Mouse (Mus musculus) skeletal muscle tissue, adult 2 months (tissue): ENCODE results near the gene Adgrg3.

Experiments
- DNase-seq: peaks from one replicate; pipeline ENCODE4 v3.0.0-alpha.2; 2012; ENCODE audit warnings: low read depth, low spot score

Gene Adgrg3

DNA sequence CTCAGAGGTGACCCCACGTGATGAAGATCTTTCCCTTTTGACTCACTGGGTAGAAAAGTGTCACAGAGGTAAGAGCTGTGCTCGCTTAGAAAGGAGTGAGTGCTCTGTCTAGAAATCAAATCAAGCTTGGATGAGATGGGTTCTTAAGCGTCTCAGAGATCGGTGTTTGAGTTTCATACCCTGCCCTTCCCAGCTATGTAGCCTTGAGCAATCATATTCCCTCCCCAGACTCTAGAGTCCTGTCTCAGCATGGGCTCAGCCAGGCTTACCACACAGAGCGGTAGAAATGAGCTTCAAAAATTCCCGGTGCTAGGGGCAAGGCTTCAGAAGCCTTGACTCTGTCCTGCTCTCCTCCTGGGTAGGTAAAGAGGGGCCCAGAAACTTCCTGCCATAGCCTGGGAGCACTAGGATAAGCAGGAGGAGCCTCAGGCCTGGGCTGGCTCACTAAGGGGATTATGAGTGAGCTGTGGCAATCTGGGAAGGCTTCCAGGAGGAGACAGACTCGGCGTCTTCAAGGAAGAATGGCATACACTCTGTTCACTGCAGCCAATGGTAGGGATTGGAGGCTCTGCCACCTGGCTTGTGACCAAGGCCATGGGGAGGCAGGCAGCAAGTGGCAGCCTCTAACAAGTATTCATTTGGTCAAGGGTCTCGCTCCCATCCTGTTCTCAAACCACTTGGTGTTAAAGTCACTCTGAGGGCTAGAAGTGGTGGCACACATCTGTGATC lies 24.3 kb upstream of the Adgrg3 start:
- no peak for DNase-seq

DNA sequence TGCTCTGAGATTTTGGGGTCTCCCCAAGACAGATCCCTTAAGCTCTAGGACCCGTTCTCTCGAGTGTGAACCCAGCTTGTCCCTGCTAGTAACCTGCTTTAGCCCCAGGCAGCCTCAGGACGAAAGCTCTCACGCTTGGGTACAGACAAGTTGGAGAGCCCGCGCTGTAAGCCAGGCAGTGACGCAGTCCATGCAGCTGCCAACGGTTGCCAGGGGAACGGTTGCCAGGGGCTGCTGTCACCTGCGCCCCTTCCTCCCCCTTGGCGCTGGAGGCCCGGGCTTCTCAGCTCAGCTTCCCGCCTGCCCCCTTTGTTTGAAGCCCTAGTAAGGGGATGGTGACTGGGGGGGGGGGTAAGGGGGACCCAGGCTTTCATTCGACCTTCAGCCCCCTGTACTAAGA lies 23.5 kb upstream of the Adgrg3 start:
- DNase-seq = no peak

DNA sequence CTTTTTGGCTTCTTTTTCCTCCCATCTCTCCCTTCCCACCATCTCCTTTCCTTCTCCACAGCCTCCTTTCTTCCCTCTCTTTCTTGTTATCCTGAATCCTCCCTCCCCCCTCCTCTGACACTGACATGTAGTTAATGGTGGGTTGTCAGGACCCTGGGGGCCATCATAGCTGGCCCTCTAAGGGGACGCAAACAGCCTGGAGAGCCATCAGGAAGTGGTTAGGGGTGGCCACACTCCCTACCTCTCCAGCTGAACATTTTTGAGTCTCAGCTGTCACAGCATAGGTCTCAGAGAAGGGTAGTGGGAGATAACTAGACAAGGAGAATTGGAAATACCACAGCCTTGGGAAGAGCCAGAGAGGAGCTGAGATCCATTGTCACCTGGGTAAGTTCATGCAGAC lies 23.0 kb upstream of the Adgrg3 start:
- DNase-seq = no peak

DNA sequence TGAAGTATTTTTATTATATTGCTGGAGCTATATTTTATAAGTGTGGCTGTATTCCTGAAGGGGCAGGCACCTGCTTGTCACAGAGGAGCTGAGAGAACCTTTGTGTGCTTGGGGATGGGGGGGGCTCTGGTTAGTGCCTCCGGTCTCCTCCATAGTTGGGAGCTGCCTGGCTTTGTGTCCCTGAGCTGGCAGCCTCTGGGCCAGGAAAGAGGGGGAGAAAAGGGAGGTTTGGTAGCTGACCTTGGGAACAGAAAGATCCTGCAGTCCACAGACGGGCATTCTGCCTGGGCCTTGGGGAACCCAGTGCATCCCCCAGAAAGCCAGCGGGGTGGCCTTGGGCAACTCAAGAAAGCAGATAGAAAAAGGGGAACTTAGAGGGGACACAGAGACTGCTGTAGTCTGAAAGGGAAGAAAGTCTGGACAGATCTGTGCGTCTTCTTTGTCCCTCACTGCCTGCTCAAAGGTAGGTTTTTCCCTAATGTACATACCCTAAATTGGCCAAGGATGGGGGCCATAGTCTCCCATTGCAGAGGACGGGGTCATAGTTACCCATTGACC lies 22.1 kb upstream of the Adgrg3 start:
- no peak for DNase-seq

DNA sequence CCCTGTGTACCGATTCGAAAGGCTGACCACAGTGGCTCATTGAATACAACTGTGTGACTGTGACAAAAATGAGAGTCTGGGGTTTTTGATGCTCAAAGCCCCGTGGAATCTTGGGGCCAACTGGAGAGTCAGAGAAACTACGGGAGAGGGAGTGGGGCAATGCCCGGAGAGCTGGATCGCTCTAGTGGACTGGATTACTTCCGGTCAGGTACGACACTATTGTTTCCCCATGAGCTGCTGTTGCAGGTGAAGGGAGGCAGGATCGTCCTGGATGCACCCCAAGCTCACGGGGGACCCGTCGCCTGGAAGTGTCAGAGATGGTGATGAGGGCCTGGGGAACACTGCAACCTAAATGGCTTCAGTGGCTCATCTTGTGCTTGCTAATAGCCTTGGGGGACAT lies 21.5 kb upstream of the Adgrg3 start:
- no peak for DNase-seq

DNA sequence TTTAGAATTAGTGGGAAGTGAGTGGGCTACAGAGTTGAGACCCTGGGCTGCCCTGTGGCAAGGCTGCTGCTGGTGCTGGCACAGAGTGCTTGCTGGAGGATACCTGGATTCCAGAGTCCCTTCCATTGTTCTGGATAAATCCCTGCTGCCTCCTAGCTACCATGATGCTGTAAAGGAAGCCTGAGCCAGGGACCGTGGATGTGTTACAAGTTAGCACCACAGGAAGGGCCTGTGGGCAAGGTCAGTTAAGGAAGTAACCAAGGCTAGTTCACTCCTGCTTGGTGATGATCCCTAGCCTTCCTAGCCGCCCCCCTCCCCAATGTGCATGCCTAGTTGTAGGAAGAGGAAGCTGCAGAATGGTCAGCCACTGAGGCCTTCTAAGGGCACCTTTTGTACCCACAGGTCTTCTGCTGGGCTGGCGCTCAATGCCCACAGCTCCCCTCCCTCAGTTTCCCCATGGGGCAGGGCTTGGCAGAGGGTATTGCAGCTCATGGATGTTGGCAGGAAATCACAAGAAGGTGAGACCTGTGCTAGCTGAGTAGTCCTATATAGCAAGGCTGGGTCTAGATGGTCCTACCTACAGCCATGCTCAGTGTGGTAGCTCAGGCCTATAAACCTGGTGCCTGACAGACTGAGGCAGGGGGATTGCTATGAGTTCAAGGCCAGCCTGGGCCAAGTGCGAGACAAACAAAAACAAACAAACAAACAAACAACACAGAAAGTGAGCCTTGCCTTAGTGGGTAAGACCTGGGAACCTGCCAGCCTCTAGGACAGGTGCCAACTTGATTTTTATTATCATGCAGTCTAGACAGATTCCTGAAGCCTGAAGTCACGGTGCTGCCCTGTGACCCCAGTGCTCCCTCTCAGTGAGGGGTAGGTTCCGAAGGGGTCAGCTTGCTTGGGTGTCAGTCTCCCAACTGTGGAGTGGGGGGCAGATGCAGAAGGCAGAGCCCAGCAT lies 20.3 kb upstream of the Adgrg3 start:
- no peak for DNase-seq

DNA sequence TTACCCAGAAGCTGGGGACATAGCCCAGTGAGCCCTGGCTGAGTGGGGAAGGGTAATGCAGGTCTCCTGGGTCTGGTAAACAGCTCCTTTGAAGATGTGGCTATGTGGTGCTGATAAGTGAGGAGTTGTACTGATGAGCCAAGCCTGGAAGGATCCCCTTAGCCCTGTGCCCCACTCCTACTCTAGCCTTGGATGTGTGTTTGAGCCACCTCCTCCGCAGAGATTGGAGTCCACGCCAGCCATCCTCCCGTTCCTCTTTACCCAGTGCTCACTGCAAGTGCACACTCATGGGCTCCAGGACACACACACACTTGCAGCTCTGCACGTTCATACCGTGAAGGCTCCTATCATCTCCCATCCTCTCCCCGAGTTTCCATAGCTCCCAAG lies 19.6 kb upstream of the Adgrg3 start:
- no peak for DNase-seq

DNA sequence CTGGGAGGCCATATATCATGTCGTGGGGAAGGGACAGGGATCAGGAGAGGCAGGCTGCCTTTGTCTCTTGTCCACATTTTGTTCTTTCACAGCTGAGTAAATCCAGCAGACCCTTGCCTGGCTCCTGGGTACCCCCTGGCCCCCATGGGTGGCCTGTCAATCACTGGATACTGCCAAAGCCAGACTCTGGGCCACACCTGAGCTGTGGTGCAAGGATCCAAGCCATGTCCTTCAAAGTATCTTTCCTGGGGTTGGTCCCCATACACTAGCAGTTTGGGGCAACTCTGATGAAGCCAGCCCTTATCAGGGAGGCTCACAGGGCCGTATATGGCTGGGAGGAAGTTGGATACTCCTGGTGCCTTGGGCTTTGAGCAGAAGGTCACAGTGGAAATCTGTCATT lies 19.1 kb upstream of the Adgrg3 start:
- DNase-seq = no peak

DNA sequence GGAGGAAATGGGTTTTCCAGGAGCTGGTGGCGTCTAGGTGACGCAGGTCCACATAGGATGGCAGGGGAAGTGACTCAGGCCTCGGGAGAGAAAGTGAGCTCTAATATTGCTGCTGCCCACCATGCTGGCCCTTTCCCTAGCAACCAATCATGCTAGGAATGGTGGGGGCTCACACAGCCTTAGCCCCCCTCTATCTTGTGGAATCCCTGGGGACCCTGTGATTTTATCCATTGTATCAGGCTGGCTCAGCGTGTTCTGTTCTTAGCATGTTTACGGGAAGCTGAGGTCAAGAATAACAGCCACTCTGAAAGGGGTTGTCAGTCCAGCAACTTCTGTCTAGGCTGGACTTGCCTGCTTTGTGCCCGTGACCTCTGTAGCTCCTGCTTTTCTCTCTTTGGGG lies 18.5 kb upstream of the Adgrg3 start:
- peak; percentile 47 for DNase-seq

DNA sequence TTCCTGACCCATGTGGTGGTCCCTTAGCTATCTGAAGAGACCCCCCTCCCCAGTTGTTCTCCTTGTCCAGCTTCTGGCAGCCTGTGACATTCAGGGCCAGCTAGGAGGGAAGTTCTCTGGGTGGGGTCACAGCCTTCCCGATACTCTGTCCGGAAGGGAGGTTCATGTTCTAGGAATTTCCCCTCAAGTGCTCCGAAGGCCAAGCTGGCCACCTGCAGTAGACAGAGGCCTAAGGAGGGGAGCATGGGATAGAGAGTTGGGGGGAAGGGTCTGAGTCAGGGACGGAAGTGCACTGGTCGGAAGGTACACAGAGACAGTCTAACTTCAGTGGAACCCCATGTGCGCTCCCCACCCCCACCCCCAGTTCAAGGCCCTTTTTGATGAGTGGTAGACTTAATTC lies 17.5 kb upstream of the Adgrg3 start:
- peak; percentile 39 for DNase-seq

DNA sequence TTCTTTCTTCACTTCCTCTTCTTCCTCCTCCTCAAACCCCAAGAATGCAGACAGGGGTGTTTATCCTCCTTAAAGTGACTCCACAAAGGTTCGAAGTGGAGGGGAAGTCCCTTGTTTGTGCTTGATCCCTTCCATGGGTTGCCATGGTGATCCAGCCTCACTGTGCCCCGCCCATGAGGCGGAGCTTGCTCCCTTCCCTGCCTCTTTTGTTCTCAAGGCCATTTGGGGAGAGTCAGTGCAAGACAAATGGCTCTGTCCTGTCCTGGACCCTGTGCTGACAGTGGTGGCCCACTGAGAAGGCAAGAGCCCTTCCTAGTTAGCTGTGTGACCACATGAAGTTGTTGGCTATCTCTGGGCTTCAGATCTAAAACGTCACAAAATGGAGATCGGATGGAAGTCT lies 16.8 kb upstream of the Adgrg3 start:
- DNase-seq = peak; percentile 41

DNA sequence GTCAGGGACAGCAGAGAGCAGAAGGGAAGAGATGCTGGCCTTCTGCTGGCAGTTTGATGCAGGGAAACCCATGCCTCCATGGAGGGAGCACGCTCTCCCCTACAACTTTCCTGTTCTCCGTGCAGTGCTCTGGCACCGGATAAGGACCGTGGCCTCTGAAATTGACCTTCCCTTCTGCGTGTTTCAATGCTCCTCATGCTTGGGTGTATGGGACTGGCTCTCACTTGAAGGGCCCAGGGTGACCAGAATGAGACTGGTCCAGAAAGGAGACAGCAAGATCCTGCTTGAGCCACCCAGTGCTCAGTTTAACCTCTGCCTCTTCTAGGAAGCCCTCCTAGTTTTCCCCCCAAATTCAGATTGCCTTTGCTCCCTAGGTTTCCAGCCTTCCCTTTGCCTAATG lies 16.3 kb upstream of the Adgrg3 start:
- DNase-seq = no peak

DNA sequence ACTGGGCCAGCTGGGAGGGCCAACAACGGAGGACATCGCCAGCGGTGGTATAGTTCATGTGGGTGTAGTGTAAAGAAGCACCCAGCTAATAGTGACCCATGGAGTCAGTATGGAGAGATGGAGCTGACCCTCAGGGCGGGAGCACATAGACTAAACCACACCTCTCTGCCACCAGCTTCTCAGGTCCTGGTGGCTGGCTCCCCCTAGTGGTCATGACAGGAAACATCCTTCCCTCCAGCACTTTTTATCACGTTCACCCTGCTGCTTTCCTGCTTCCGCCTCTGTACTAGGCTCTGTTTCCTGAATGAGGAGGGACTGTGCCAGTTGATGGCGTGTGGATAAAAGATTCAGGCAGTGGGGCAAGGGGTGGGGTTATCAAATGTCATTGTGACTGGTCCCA lies 15.8 kb upstream of the Adgrg3 start:
- peak; percentile 78 for DNase-seq

DNA sequence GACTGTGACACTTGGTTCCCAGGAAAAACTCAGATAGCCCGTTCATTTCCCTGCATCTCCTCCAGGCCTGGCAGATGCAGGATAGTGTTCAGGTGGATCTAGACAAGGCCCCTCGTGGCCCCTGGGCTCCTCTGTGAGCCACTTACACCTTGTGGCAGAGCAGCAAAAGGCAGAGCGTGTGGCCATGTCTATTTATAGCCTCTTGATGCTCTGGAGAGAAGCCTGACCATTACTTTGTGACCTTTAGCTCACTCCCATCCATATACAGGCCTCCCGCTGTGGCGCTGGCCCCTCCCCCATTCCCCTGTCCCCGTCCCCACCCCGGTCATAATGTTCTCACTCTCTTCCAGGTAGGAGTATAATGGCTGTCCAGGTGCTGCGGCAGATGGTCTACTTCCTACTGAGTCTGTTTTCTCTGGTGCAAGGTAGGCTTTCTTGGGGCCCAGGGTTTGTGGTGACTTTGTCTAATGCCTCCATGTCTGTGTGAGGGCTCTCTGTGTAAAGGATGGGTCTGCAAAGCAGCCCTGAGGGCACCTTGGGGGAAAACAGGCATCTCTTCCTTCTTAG lies 15.3 kb upstream of the Adgrg3 start:
- DNase-seq = peak; percentile 32

DNA sequence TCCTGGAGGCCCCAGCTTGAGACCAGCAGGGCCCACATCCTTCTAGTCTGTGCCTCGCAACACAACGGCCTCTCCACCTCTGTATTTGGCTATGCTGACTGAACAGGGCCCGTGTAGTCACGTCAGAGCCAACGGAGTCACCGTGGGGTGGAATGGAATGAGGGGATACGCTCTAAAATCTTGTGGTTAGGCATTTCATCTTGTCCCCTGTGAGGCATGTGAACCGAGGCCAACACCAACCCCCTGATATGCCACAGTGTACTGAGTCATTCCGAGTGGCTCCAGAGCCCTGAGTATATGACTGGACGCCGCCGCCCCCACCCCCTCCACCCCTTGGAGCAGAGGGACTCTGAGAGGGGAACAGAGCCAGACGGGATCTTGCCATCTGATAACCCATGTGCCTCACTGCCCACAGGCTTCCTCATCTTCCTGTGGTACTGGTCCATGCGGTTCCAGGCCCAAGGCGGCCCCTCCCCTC lies 5.0 kb upstream of the Adgrg3 start:
- DNase-seq = no peak

DNA sequence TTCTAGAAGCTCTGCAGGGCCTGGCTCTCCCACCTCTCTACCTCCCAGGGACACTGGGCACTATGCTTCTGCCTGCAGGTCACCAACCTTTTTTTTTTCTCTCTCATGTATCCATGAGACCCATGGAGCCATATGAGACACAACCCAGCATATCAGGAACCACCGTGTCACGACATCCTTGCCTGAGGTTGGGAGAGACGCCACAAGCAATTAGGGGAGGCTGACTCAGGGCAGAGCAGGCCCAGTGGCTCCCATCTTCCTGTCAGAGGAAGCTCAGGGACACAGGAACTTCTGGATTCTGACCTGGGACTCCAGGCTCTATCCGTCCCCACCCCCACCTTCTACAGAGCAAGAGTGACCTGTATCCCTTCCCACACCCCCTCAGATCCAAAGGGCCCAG lies 1.6 kb upstream of the Adgrg3 start:
- no peak for DNase-seq

DNA sequence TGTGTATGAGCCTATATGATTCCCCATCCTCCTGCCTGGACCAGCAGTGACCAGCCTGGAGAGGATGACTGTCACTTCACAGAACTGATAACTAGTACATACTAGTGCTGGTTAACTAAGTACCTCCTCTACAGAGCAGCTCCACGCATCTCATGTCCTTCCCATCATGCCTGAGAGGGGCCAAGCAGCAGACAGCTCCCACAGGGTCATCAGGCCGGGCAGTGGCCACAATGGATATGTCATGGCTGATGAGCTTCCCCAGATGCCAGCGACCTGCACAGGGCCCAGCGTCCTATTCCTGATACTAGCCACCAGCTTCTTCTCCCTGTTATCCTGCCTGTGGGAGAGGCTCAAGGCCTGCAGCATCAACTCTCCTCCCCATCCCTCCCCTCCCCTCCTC lies 808 bp upstream of the Adgrg3 start:
- DNase-seq = no peak

DNA sequence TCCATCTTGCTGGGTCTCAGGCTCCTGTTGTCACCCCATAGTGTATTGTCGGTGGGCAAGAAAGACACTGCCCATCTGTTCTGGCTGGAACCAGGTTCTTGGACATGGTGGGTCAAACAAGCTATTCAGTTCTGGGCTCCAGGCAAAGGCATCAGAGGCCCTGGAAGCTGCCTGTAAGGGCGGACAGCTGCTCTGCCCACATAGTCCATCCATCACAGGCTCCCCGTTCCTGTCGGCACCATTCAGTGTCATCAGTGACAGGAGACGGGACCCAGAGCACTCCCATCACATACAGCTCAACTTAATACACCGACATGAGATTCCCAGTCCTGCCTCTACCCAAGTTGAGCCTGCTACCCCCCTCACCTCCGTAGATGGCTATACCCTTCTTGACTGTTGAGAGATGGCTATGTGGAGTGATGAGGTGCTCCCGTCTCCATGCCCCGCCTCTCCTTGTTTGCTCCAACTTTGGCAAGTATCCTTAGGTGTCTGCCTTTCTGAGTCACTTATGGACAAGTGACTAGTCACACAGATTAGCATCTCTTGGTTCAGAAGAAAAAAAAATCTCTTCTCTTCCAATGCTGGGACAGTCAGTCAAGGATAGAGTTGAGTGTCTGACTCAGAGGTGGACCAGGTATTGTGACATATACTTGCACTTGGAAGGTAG lies 610 bp downstream of the Adgrg3 start:
- no peak for DNase-seq

DNA sequence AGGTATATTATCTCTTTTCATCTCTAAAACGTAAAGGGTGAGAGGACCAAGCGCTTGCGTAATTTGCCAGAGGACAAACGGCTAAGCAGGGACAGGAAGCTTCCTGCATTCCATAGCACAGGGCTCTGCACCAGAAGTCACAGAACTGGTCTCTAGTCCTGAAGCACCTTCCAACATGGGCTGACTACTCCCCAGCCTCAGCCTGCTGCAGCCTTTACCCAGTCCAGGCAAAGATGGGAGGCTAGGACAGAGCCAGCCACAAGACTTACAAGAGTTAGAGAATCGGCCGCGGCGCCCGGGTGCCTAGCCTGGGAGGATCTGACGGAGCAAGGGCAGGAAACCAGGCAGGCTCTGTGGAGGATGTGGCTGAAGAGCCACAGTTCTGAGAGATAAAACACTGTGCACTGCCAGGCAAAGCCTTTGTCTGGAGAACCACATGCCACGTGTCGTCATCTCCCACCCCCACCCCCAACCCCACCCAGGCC lies 2.8 kb downstream of the Adgrg3 start:
- DNase-seq = no peak

DNA sequence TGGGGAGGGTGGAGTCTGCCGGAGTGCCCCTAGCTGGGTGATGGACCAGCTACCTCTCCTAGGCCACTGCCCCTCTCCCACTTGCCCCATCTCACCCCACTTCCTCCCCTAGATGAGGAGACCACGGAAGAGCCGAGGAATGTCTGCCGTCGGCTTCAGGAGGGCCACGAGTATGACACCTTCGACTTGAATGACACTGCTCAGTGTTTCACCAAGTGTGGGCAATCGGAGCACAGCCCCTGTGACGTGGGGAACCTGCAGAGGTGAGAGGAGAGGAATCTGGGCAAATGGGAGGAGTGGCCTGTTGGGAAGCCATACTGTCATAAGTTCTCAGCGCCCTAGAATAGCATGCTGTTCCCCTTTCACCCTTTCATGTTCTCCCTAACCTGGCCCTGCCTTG lies 3.3 kb downstream of the Adgrg3 start:
- DNase-seq = no peak

DNA sequence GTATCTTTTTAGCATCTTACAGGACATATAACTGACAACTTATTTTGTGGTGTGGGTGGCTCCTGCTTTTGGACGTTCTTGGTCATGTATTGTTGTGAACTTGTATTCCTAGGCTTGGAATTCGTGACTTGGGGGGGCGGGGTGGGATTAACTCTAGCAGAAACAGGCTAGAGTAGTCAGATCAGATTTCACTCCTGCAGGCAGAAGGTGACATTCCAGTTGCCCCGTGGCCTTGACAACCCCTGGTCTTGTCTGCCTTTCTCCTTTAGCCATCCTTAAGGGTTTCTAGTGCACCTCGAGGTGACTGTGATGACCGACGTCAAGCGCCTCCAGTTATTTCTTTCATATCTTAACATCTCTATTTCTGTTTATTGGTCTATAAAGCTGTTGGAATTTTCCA lies 5.7 kb downstream of the Adgrg3 start:
- DNase-seq = no peak

DNA sequence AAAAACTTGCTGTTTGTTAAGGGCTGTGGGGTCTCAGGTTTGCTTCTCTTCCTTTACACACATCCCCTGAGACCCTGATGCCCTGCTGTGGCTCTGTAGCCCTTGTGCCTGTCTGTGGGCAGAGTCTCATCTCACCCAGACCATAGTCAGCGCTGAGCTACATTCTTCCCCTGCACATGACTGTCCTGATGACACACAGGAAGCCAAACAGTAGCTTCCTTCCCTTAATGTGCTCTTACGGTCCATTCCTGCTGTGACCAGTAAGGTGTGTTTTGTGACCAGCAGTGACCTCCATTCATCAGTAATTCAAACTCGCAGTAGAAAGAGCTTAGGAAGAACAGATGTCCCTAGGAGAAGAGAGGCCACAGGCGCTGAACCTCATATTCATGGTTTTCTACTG lies 6.9 kb downstream of the Adgrg3 start:
- no peak for DNase-seq
